Mouse (Mus musculus): Measurements from ENCODE around the gene Arl5c. TPM values are rescaled to one million over a fixed set of nuclear protein-coding genes. Genes with fewer than 3 reads are reported as not detected.

Arl5c gene
- polyA plus RNA-seq, 1 experiment from 2014 or later, result 6.9 TPM

- Histone ChIP-seq H3K27me3 (no peaks in the 10 kb centered on the region), H3K36me3 (peaks cover 31% of the 10 kb centered on the region), H3K27ac (replicated peaks) (peak overlapping the region; percentile 87), H3K4me2 (replicated peaks) (peak overlapping the region; percentile 82), H3K9me3 (no peaks in the 10 kb centered on the region), H3K9ac (replicated peaks) (peak overlapping the region; percentile 96), H3K4me1 (peaks cover 32% of the 10 kb centered on the region), H3K4me3 (peak overlapping the region; percentile 82)
- WGBS, result 0% methylated on average over 18 of the region's 18 CpGs
- no peak for ATAC-seq (replicated peaks)
Measured at GRCm38 (mm10) chr11:98027297-98027688, 31.3 kb upstream of the Arl5c start.

GRCm38 (mm10) chr11:98026570-98027296 is 30.8 kb upstream of the Arl5c start, which contains the start of gene Rpl19:
Gene Rpl19, plus strand, starts transcription at chr11:98026710.
- H3K27me3 ChIP-seq, result no peaks in the 10 kb centered on the region
- peak within 1 kb of the TSS; percentile 96 for H3K9ac ChIP-seq (replicated peaks)
- ATAC-seq (replicated peaks), result peak; percentile 74
- H3K4me3 ChIP-seq, result peak within 1 kb of the TSS; percentile 82
- H3K9me3 ChIP-seq, result no peaks in the 10 kb centered on the region
- H3K4me2 ChIP-seq (replicated peaks), result peak within 1 kb of the TSS; percentile 82
- WGBS, result under 1% methylated on average over 69 of the region's 69 CpGs
- H3K4me1 ChIP-seq, result peaks cover 30% of the 10 kb centered on the region
- H3K27ac ChIP-seq (replicated peaks), result peak within 1 kb of the TSS; percentile 87
- H3K36me3 ChIP-seq, result peaks cover 31% of the 10 kb centered on the region

GRCm38 (mm10) chr11:98026248-98026569 is 30.2 kb upstream of the Arl5c start:
- Histone ChIP-seq H3K27me3 (no peaks in the 10 kb centered on the region), H3K9me3 (no peaks in the 10 kb centered on the region), H3K4me1 (peaks cover 35% of the 10 kb centered on the region), H3K36me3 (peaks cover 29% of the 10 kb centered on the region), H3K4me2 (replicated peaks) (peak overlapping the region; percentile 82), H3K4me3 (peak overlapping the region; percentile 82), H3K27ac (replicated peaks) (peak overlapping the region; percentile 87), H3K9ac (replicated peaks) (peak overlapping the region; percentile 96)
- WGBS, result 5% methylated on average over 15 of the region's 15 CpGs
- no peak for ATAC-seq (replicated peaks)

GRCm38 (mm10) chr11:98024516-98024915 is 28.5 kb upstream of the Arl5c start:
- 95% methylated on average over 3 of the region's 3 CpGs for WGBS

GRCm38 (mm10) chr11:98022555-98023371 is 26.8 kb upstream of the Arl5c start, which contains the start of gene Cacnb1:
Gene Cacnb1, minus strand, starts transcription at chr11:98023034.
- Histone ChIP-seq H3K27ac (replicated peaks) (peak within 1 kb of the TSS; percentile 93), H3K9ac (replicated peaks) (peak within 1 kb of the TSS; percentile 95), H3K9me3 (no peaks in the 10 kb centered on the region), H3K27me3 (no peaks in the 10 kb centered on the region), H3K36me3 (peaks cover 3% of the 10 kb centered on the region), H3K4me1 (peaks cover 59% of the 10 kb centered on the region), H3K4me3 (peak within 1 kb of the TSS; percentile 79), H3K4me2 (replicated peaks) (peak within 1 kb of the TSS; percentile 73)
- peak; percentile 39 for ATAC-seq (replicated peaks)
- WGBS, result 1% methylated on average over 39 of the region's 52 CpGs

More at GRCm38 (mm10) chr11:98024516-98024915, 28.5 kb upstream of the Arl5c start:
- H3K27me3 ChIP-seq, result no peaks in the 10 kb centered on the region
- H3K4me2 ChIP-seq (replicated peaks), result no peak overlapping the region
- no peak overlapping the region for H3K27ac ChIP-seq (replicated peaks)
- no peaks in the 10 kb centered on the region for H3K9me3 ChIP-seq
- peaks cover 14% of the 10 kb centered on the region for H3K36me3 ChIP-seq
- H3K9ac ChIP-seq (replicated peaks), result no peak overlapping the region
- H3K4me1 ChIP-seq, result peaks cover 52% of the 10 kb centered on the region
- ATAC-seq (replicated peaks), result no peak
- no peak overlapping the region for H3K4me3 ChIP-seq

GRCm38 (mm10) chr11:98022253-98022554 is 26.2 kb upstream of the Arl5c start:
- peak overlapping the region; percentile 93 for H3K27ac ChIP-seq (replicated peaks)
- no peaks in the 10 kb centered on the region for H3K27me3 ChIP-seq
- H3K9me3 ChIP-seq, result no peaks in the 10 kb centered on the region
- 0% methylated on average over 14 of the region's 23 CpGs for WGBS
- H3K4me2 ChIP-seq (replicated peaks), result peak overlapping the region; percentile 73
- ATAC-seq (replicated peaks), result peak; percentile 42
- H3K4me3 ChIP-seq, result peak overlapping the region; percentile 79
- H3K36me3 ChIP-seq, result peaks cover 9% of the 10 kb centered on the region
- H3K4me1 ChIP-seq, result peaks cover 55% of the 10 kb centered on the region
- peak overlapping the region; percentile 95 for H3K9ac ChIP-seq (replicated peaks)

- Histone ChIP-seq H3K4me3 (peak overlapping the region; percentile 79), H3K9me3 (no peaks in the 10 kb centered on the region), H3K27me3 (no peaks in the 10 kb centered on the region), H3K9ac (replicated peaks) (peak overlapping the region; percentile 95), H3K4me1 (peaks cover 55% of the 10 kb centered on the region), H3K27ac (replicated peaks) (peak overlapping the region; percentile 93), H3K36me3 (peaks cover 14% of the 10 kb centered on the region), H3K4me2 (replicated peaks) (peak overlapping the region; percentile 73)
- ATAC-seq (replicated peaks), result peak; percentile 7
- 3% methylated on average over 34 of the region's 34 CpGs for WGBS
Measured at GRCm38 (mm10) chr11:98021565-98022252, 25.7 kb upstream of the Arl5c start.

GRCm38 (mm10) chr11:98021118-98021517 is 25.1 kb upstream of the Arl5c start:
- ATAC-seq (replicated peaks), result no peak
- H3K4me3 ChIP-seq, result peak overlapping the region; percentile 79
- no peaks in the 10 kb centered on the region for H3K27me3 ChIP-seq
- H3K4me2 ChIP-seq (replicated peaks), result peak overlapping the region; percentile 73
- H3K9me3 ChIP-seq, result no peaks in the 10 kb centered on the region
- no peak overlapping the region for H3K27ac ChIP-seq (replicated peaks)
- peaks cover 54% of the 10 kb centered on the region for H3K4me1 ChIP-seq
- WGBS, result 48% methylated on average over 2 of the region's 2 CpGs
- peaks cover 19% of the 10 kb centered on the region for H3K36me3 ChIP-seq
- peak overlapping the region; percentile 95 for H3K9ac ChIP-seq (replicated peaks)

- Histone ChIP-seq H3K4me2 (replicated peaks) (peak overlapping the region; percentile 73), H3K9me3 (no peaks in the 10 kb centered on the region), H3K4me1 (peaks cover 50% of the 10 kb centered on the region), H3K36me3 (peaks cover 23% of the 10 kb centered on the region), H3K27ac (replicated peaks) (peak overlapping the region; percentile 87), H3K4me3 (0 out of 2 replicates have a peak overlapping the region, but pooled peaks have one; percentile 13), H3K27me3 (no peaks in the 10 kb centered on the region), H3K9ac (replicated peaks) (no peak overlapping the region; the same call in 1 of the 2 replicates)
- WGBS, result 50% methylated on average over 1 of the region's 1 CpGs
- no peak for ATAC-seq (replicated peaks)
Measured at GRCm38 (mm10) chr11:98020710-98021109, 24.7 kb upstream of the Arl5c start.

- Histone ChIP-seq H3K27ac (replicated peaks) (peak overlapping the region; percentile 87), H3K4me2 (replicated peaks) (peak overlapping the region; percentile 73), H3K36me3 (peaks cover 30% of the 10 kb centered on the region), H3K9me3 (no peaks in the 10 kb centered on the region), H3K9ac (replicated peaks) (peak overlapping the region; percentile 38), H3K27me3 (no peaks in the 10 kb centered on the region), H3K4me1 (peaks cover 48% of the 10 kb centered on the region), H3K4me3 (peak overlapping the region; percentile 13)
- 0 out of 2 replicates have a peak, but pooled peaks have one; percentile 7 for ATAC-seq (replicated peaks)
- 16% methylated on average over 8 of the region's 8 CpGs for WGBS
Measured at GRCm38 (mm10) chr11:98019883-98020610, 24.1 kb upstream of the Arl5c start.
